Mouse (Mus musculus) CD8-positive naive resting alpha-beta T cell, adult 2 months (primary cell): ENCODE data around the gene Krt80.

Experiments
- DNase-seq, 2 experiments: peaks; one replicate each; pipeline ENCODE4 v3.0.0; 2022; ENCODE audit warnings: low read depth in 2 of 2, low spot score in 2 of 2

The Krt80 gene

GRCm38 (mm10) chr15:101370101-101370911, at the start of gene Krt80:
TSS of gene Krt80 (minus strand) at chr15:101370162.
- DNase-seq, result no peak

GRCm38 (mm10) chr15:101418950-101419349, 49.0 kb upstream of the Krt80 start:
- DNase-seq, result no peak

- no peak for DNase-seq
These were observed 45.0 kb upstream of the Krt80 start for GRCm38 (mm10) chr15:101414807-101415565.

- DNase-seq, result no peak
These were observed 44.1 kb upstream of the Krt80 start for GRCm38 (mm10) chr15:101413916-101414635.

- no peak for DNase-seq
These were observed 42.2 kb upstream of the Krt80 start for GRCm38 (mm10) chr15:101412188-101412587.

- no peak for DNase-seq
These were observed 40.8 kb upstream of the Krt80 start, which contains the start of gene Krt7 for GRCm38 (mm10) chr15:101410775-101411174. TSS of gene Krt7 (plus strand) at chr15:101411043.

GRCm38 (mm10) chr15:101398269-101398668, 28.3 kb upstream of the Krt80 start:
- no peak for DNase-seq

- DNase-seq, result no peak
These were observed 27.7 kb upstream of the Krt80 start for GRCm38 (mm10) chr15:101397683-101398082.

GRCm38 (mm10) chr15:101396921-101397320, 27.0 kb upstream of the Krt80 start:
- DNase-seq, result no peak

GRCm38 (mm10) chr15:101396466-101396865, 26.5 kb upstream of the Krt80 start:
- DNase-seq, result no peak

GRCm38 (mm10) chr15:101394908-101395307, 24.9 kb upstream of the Krt80 start:
- DNase-seq, result no peak

- no peak for DNase-seq
These were observed 22.3 kb upstream of the Krt80 start for GRCm38 (mm10) chr15:101392251-101392650.

GRCm38 (mm10) chr15:101390203-101390602, 20.2 kb upstream of the Krt80 start:
- DNase-seq, result no peak

- peak; percentile 5 to 14 for DNase-seq
These were observed 18.1 kb upstream of the Krt80 start for GRCm38 (mm10) chr15:101388034-101388541.

GRCm38 (mm10) chr15:101387176-101387575, 17.2 kb upstream of the Krt80 start:
- no peak for DNase-seq

GRCm38 (mm10) chr15:101385064-101385463, 15.1 kb upstream of the Krt80 start:
- DNase-seq, result no peak

- no peak for DNase-seq
These were observed 14.6 kb upstream of the Krt80 start for GRCm38 (mm10) chr15:101384610-101385009.

- no peak for DNase-seq
These were observed 12.8 kb upstream of the Krt80 start for GRCm38 (mm10) chr15:101382811-101383210.

- no peak for DNase-seq
These were observed 11.8 kb upstream of the Krt80 start for GRCm38 (mm10) chr15:101381758-101382157.

- DNase-seq, result no peak
These were observed 8.7 kb upstream of the Krt80 start for GRCm38 (mm10) chr15:101378646-101379045.

GRCm38 (mm10) chr15:101376776-101377061, 6.8 kb upstream of the Krt80 start:
- DNase-seq, result no peak
